In the genomic region with DNA sequence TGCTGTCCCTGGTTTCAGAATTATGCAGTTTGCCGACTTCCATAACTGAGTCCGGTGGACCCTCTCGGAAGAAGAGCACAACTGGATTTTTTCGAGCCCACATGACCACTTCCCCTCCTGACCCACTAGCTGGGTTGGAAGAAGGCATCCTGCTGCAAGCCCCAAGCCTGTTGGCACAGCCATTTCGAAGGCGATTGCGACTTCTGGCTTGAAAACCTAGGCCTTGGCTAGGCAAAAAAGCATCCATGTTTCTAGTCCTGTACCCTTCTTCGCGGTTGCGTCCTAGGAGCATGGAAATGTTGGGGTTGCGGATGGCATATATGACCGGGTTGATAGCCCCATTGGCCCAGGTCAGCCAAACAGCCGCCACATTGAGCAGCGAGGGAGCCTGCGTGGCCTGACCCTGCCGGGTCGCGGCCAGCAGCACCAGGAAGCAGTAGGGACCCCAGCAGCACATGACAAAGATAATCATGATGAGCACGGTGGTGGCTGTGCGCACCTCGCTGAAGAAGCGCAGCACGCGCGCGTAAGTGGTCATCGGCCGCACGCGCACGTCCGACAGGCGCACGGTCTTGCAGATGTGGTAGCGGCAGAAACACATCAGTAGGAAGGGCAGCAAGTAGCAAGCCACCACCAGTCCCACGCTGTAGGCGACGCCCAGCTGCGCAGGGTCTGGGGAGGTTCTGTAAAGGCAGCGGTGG, we compare ENCODE assay signal across 8 mouse cellular contexts. TPM values are rescaled to one million over a fixed set of nuclear protein-coding genes. Genes with fewer than 3 reads are reported as not detected.
DNase-seq lines count a peak whose midpoint lies in the region; ATAC-seq and TF ChIP-seq lines count a peak whose summit lies in the region.

No protein-coding gene starts in this region.

- DNase-seq in left cerebral cortex, postnatal 14 days (ENCODE audit: low spot score in 2 of 2), result peak; percentile 12
- DNase-seq in left cerebral cortex, postnatal 25 days (ENCODE audit: low spot score in 2 of 2), result no peak
- DNase-seq in hindbrain, postnatal 0 days (ENCODE audit: low spot score), result peak; percentile 79
- DNase-seq in spleen, postnatal 36 days (ENCODE audit: low spot score in 2 of 2), result no peak
- no peak for DNase-seq in kidney, adult 8-10 months
- no peak for DNase-seq in right cerebral cortex, postnatal 4 days

- 3% methylated on average over 40 of the region's 40 CpGs for WGBS in embryonic facial prominence, embryonic 12.5 days
- 5% methylated on average over 40 of the region's 40 CpGs for WGBS in hindbrain, postnatal 0 days
- WGBS in midbrain, embryonic 16.5 days, result 3% methylated on average over 39 of the region's 40 CpGs

- peak; percentile 57; the same call in 1 of the 2 replicates for ATAC-seq in embryonic facial prominence, embryonic 12.5 days (ENCODE audit: insufficient number of reproducible peaks, insufficient read depth, low FRiP score, low TSS enrichment)
- peak; percentile 87 for ATAC-seq in hindbrain, postnatal 0 days
- ATAC-seq in midbrain, embryonic 16.5 days, result 0 out of 2 replicates have a peak, but pooled peaks have one; percentile 2

- intact Hi-C loops in left cerebral cortex, postnatal 14 days (cut with DNase I), result no loop called here
- intact Hi-C loops in left cerebral cortex, postnatal 25 days (cut with DNase I), result loop anchor here (1.0 kb wide), 1 partner anchor 16 kb away; a partner anchor contains a TSS

- peak overlapping the region; percentile 72 for H3K4me3 ChIP-seq in embryonic facial prominence, embryonic 12.5 days
- peak overlapping the region; percentile 47 for H3K4me3 ChIP-seq in hindbrain, postnatal 0 days (ENCODE audit: low read length)
- peak overlapping the region; percentile 81 for H3K4me3 ChIP-seq in midbrain, embryonic 16.5 days (ENCODE audit: low read depth, low read length)

- H3K27me3 ChIP-seq in embryonic facial prominence, embryonic 12.5 days, result peaks cover 35% of the 10 kb centered on the region
- H3K27me3 ChIP-seq in hindbrain, postnatal 0 days (ENCODE audit: insufficient read depth, low read length), result no peaks in the 10 kb centered on the region
- H3K27me3 ChIP-seq in midbrain, embryonic 16.5 days (ENCODE audit: control insufficient read depth, insufficient read depth, low read depth, low read length), result no peaks in the 10 kb centered on the region

- peaks cover 9% of the 10 kb centered on the region; the same call in 1 of the 2 replicates for H3K4me1 ChIP-seq in embryonic facial prominence, embryonic 12.5 days
- H3K4me1 ChIP-seq in hindbrain, postnatal 0 days (ENCODE audit: insufficient read depth, low read length), result no peaks in the 10 kb centered on the region
- peaks cover 12% of the 10 kb centered on the region for H3K4me1 ChIP-seq in midbrain, embryonic 16.5 days (ENCODE audit: control insufficient read depth, insufficient read depth, low read length)

- TF ChIP-seq CTCF in hindbrain, postnatal 0 days (IDR thresholded peaks at IDR 0.05; ENCODE audit: low read depth), result no peak

- no peaks in the 10 kb centered on the region for H3K9me3 ChIP-seq in embryonic facial prominence, embryonic 12.5 days
- no peaks in the 10 kb centered on the region for H3K9me3 ChIP-seq in hindbrain, postnatal 0 days (ENCODE audit: low read length)
- H3K9me3 ChIP-seq in midbrain, embryonic 16.5 days (replicated peaks; ENCODE audit: control insufficient read depth, low read length, poor library complexity, severe bottlenecking), result no peaks in the 10 kb centered on the region

- no peaks in the 10 kb centered on the region for H3K36me3 ChIP-seq in embryonic facial prominence, embryonic 12.5 days
- H3K36me3 ChIP-seq in hindbrain, postnatal 0 days (ENCODE audit: insufficient read depth, low read length), result no peaks in the 10 kb centered on the region
- H3K36me3 ChIP-seq in midbrain, embryonic 16.5 days (ENCODE audit: control insufficient read depth, insufficient read depth, low read length), result no peaks in the 10 kb centered on the region

- 0 out of 2 replicates have a peak overlapping the region, but pooled peaks have one; percentile 2 for H3K27ac ChIP-seq in embryonic facial prominence, embryonic 12.5 days
- peak overlapping the region; percentile 86 for H3K27ac ChIP-seq in hindbrain, postnatal 0 days
- H3K27ac ChIP-seq in midbrain, embryonic 16.5 days (ENCODE audit: low read length), result peak overlapping the region; percentile 95

- H3K4me2 ChIP-seq in embryonic facial prominence, embryonic 12.5 days (replicated peaks), result peak overlapping the region; percentile 97
- peak overlapping the region; percentile 94 for H3K4me2 ChIP-seq in hindbrain, postnatal 0 days (ENCODE audit: low read depth, low read length)
- peak overlapping the region; percentile 89 for H3K4me2 ChIP-seq in midbrain, embryonic 16.5 days (ENCODE audit: low read length)

- H3K9ac ChIP-seq in embryonic facial prominence, embryonic 12.5 days, result peak overlapping the region; percentile 63
- peak overlapping the region; percentile 59 for H3K9ac ChIP-seq in hindbrain, postnatal 0 days (replicated peaks; ENCODE audit: low read length)
- H3K9ac ChIP-seq in midbrain, embryonic 16.5 days (ENCODE audit: low read depth, low read length), result peak overlapping the region; percentile 93

RNA-seq across cellular contexts. Expression of a gene that starts 1.1 kb away (rescaled TPM):
- total RNA-seq in left cerebral cortex, postnatal 14 days (2021), result 10 to 100 TPM; 13.7 to 13.8 TPM
- total RNA-seq in left cerebral cortex, postnatal 25 days (2021), result 10 to 100 TPM; 12.5 to 13.2 TPM
- polyA plus RNA-seq in embryonic facial prominence, embryonic 12.5 days (2016; fragmentation: Nextera tagmentation; extraction: Ambion mirVana), result 1.0 and 1.4 TPM in 2 replicates
- 20.5 and 23.7 TPM in 2 replicates for total RNA-seq in hindbrain, postnatal 0 days (2014; rRNA removed)
- polyA plus RNA-seq in hindbrain, postnatal 0 days (2015; fragmentation: Nextera tagmentation; extraction: Ambion mirVana), result 11.0 and 11.5 TPM in 2 replicates
- 8.3 and 9.1 TPM in 2 replicates for polyA plus RNA-seq in midbrain, embryonic 16.5 days (2015; fragmentation: Nextera tagmentation; extraction: Ambion mirVana)

RNA-seq across cellular contexts. Expression of a gene that starts 15.5 kb away (rescaled TPM):
- total RNA-seq in left cerebral cortex, postnatal 14 days (2021), result 1 to 10 TPM; 2.9 to 5.1 TPM
- 1 to 10 TPM; 2.6 to 3.4 TPM for total RNA-seq in left cerebral cortex, postnatal 25 days (2021)
- 17.6 and 17.7 TPM in 2 replicates for polyA plus RNA-seq in embryonic facial prominence, embryonic 12.5 days (2016; fragmentation: Nextera tagmentation; extraction: Ambion mirVana)
- 7.6 and 10.1 TPM in 2 replicates for total RNA-seq in hindbrain, postnatal 0 days (2014; rRNA removed)
- polyA plus RNA-seq in hindbrain, postnatal 0 days (2015; fragmentation: Nextera tagmentation; extraction: Ambion mirVana), result 12.3 and 12.7 TPM in 2 replicates
- 8.8 and 10.9 TPM in 2 replicates for polyA plus RNA-seq in midbrain, embryonic 16.5 days (2015; fragmentation: Nextera tagmentation; extraction: Ambion mirVana)

RNA-seq across cellular contexts. Expression of a gene that starts 15.6 kb away (rescaled TPM):
- total RNA-seq in left cerebral cortex, postnatal 14 days (2021), result 10 to 100 TPM; 51.0 to 54.0 TPM
- 10 to 100 TPM; 54.8 to 55.5 TPM for total RNA-seq in left cerebral cortex, postnatal 25 days (2021)
- polyA plus RNA-seq in embryonic facial prominence, embryonic 12.5 days (2016; fragmentation: Nextera tagmentation; extraction: Ambion mirVana), result 65.6 and 77.9 TPM in 2 replicates
- 84.9 and 88.2 TPM in 2 replicates for total RNA-seq in hindbrain, postnatal 0 days (2014; rRNA removed)
- polyA plus RNA-seq in hindbrain, postnatal 0 days (2015; fragmentation: Nextera tagmentation; extraction: Ambion mirVana), result 112 and 117 TPM in 2 replicates
- polyA plus RNA-seq in midbrain, embryonic 16.5 days (2015; fragmentation: Nextera tagmentation; extraction: Ambion mirVana), result 117 and 127 TPM in 2 replicates

Comparison
In these comparisons a context has a peak if more than half of its experiments do, and no peak if none do; other contexts are left out.
1. DNase-seq: peak in left cerebral cortex, postnatal 14 days (2 of 2) and hindbrain, postnatal 0 days (single experiment); none in left cerebral cortex, postnatal 25 days (0 of 2), spleen, postnatal 36 days (0 of 2), kidney, adult 8-10 months (0 of 2) and right cerebral cortex, postnatal 4 days (single experiment).
2. ATAC-seq: peak in every context shown above with its lines; median percentile 87 in hindbrain, postnatal 0 days; 57 in embryonic facial prominence, embryonic 12.5 days; 2 in midbrain, embryonic 16.5 days.
3. H3K27ac ChIP-seq: peak in every context shown above with its lines; median percentile 95 in midbrain, embryonic 16.5 days; 86 in hindbrain, postnatal 0 days; 2 in embryonic facial prominence, embryonic 12.5 days.
4. Peak in every context shown above with its lines, with median percentiles within 50 percentile points of each other: H3K4me2 ChIP-seq, H3K4me3 ChIP-seq and H3K9ac ChIP-seq.